28 mouse cellular contexts compared by ENCODE assay signal in the genomic region with DNA sequence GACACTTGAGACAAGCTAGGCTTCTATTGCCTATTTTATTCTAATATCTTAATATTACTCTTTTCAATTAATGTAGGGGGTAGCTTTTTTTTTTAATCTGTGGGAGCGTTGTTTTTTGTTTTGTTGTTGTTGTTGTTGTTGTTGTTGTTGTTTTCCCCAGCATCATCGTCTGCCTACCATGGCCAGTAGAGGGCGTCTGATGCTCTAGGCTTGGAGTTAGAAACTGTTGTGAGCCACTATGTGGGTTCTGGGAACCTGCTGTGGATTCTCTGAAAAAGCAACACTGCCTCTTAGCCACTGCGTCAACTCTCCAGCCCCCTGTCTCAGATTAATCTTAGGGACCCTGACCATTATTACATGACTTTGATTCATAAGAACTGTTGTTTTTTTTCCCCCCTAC.
A peak's percentile ranks its signal among the peaks of the same experiment; 100 is the strongest.
DNase-seq lines count a peak whose midpoint lies in the region; ATAC-seq and TF ChIP-seq lines count a peak whose summit lies in the region.
"Had no signal": no experiment of that assay in that cellular context is flagged by ENCODE, and none has a peak within 500 bp of the region (broad histone marks: within the 10 kb centered on the region; RNA-seq: fewer than 3 reads in every experiment).

No protein-coding gene starts in this region.

- WGBS in forebrain, embryonic 12.5 days, result 95% methylated on average over 4 of the region's 4 CpGs

- intact Hi-C loops in gastrocnemius, adult 2 months (cut with DNase I), result no loop called here
- intact Hi-C loops in gastrocnemius, postnatal 14 days (cut with DNase I; ENCODE audit: low total_unique reads), result no loop called here

- no peak for DNase-seq in gastrocnemius, adult 2 months
- DNase-seq in gastrocnemius, postnatal 14 days, result no peak
- DNase-seq in layer of hippocampus, adult 2 months (ENCODE audit: low spot score in 2 of 2), result no peak
- no peak for DNase-seq in layer of hippocampus, postnatal 36 days
- DNase-seq in R1 (ENCODE audit: low read depth, low spot score), result peak; percentile 49
- DNase-seq: adrenal gland, adult 8-10 months; cerebellum, adult 8-10 months; cerebellum, postnatal 25 days; kidney, postnatal 25 days; left cerebral cortex, postnatal 4 days; liver, embryonic 13.5 days; lung, adult 18-20 months; lung, postnatal 10 days; right cerebral cortex, postnatal 14 days; thymus, postnatal 14 days had no signal

- H3K36me3 ChIP-seq in forebrain, embryonic 12.5 days (replicated peaks), result no peaks in the 10 kb centered on the region
- H3K36me3 ChIP-seq: heart, embryonic 10.5 days; heart, embryonic 15.5 days; hindbrain, embryonic 13.5 days; liver, embryonic 13.5 days; neural tube, embryonic 13.5 days; stomach, embryonic 15.5 days had no signal

- TF ChIP-seq CTCF in gastrocnemius, adult 2 months (IDR thresholded peaks at IDR 0.05), result peak; percentile 18; the same call in 1 of the 2 replicates
- peak; percentile 34 for TF ChIP-seq CTCF in layer of hippocampus, adult 2 months (conservative IDR thresholded peaks at IDR 0.05)

- no peak overlapping the region for H3K4me3 ChIP-seq in gastrocnemius, adult 2 months
- no peak overlapping the region for H3K4me3 ChIP-seq in layer of hippocampus, adult 2 months
- H3K4me3 ChIP-seq in forebrain, embryonic 12.5 days (replicated peaks), result no peak overlapping the region
- H3K4me3 ChIP-seq: heart, embryonic 10.5 days; heart, embryonic 15.5 days; hindbrain, embryonic 13.5 days; liver, embryonic 13.5 days; midbrain, embryonic 10.5 days; myocyte; neural tube, embryonic 13.5 days; stomach, embryonic 15.5 days had no signal

- H3K4me2 ChIP-seq in forebrain, embryonic 12.5 days, result no peak overlapping the region
- H3K4me2 ChIP-seq: heart, embryonic 15.5 days; hindbrain, embryonic 13.5 days; liver, embryonic 13.5 days; neural tube, embryonic 13.5 days; stomach, embryonic 15.5 days had no signal

- 0 out of 2 replicates have a peak, but pooled peaks cover 4% of the 10 kb centered on the region for H3K27me3 ChIP-seq in forebrain, embryonic 12.5 days
- H3K27me3 ChIP-seq: CH12.LX; heart, embryonic 15.5 days; hindbrain, embryonic 13.5 days; liver, embryonic 13.5 days; neural tube, embryonic 13.5 days; stomach, embryonic 15.5 days had no signal

- H3K9ac ChIP-seq in forebrain, embryonic 12.5 days, result no peak overlapping the region
- H3K9ac ChIP-seq: heart, embryonic 15.5 days; hindbrain, embryonic 13.5 days; liver, embryonic 13.5 days; neural tube, embryonic 13.5 days; stomach, embryonic 15.5 days had no signal

- ATAC-seq in forebrain, embryonic 12.5 days (ENCODE audit: low FRiP score), result no peak
- ATAC-seq in megakaryocyte, adult 5-6 weeks (ENCODE audit: poor library complexity, severe bottlenecking), result no peak
- ATAC-seq: forebrain, embryonic 14.5 days; intestine, postnatal 0 days; midbrain, embryonic 16.5 days had no signal

- peaks cover 29% of the 10 kb centered on the region for H3K4me1 ChIP-seq in forebrain, embryonic 12.5 days
- H3K4me1 ChIP-seq: heart, embryonic 15.5 days; liver, embryonic 13.5 days had no signal

- no peaks in the 10 kb centered on the region; the same call in 1 of the 2 replicates for H3K9me3 ChIP-seq in forebrain, embryonic 12.5 days
- H3K9me3 ChIP-seq: heart, embryonic 10.5 days; heart, embryonic 15.5 days; hindbrain, embryonic 13.5 days; liver, embryonic 13.5 days; midbrain, embryonic 10.5 days; neural tube, embryonic 13.5 days; stomach, embryonic 15.5 days had no signal

- no peak overlapping the region for H3K27ac ChIP-seq in gastrocnemius, adult 2 months
- H3K27ac ChIP-seq in layer of hippocampus, adult 2 months, result no peak overlapping the region
- H3K27ac ChIP-seq in forebrain, embryonic 12.5 days, result no peak overlapping the region
- H3K27ac ChIP-seq: heart, embryonic 10.5 days; heart, embryonic 15.5 days; hindbrain, embryonic 13.5 days; liver, embryonic 13.5 days; midbrain, embryonic 10.5 days; neural tube, embryonic 13.5 days; stomach, embryonic 15.5 days had no signal
